Mouse (Mus musculus): ENCODE measurements around the gene Troap.

The Troap gene

DNA sequence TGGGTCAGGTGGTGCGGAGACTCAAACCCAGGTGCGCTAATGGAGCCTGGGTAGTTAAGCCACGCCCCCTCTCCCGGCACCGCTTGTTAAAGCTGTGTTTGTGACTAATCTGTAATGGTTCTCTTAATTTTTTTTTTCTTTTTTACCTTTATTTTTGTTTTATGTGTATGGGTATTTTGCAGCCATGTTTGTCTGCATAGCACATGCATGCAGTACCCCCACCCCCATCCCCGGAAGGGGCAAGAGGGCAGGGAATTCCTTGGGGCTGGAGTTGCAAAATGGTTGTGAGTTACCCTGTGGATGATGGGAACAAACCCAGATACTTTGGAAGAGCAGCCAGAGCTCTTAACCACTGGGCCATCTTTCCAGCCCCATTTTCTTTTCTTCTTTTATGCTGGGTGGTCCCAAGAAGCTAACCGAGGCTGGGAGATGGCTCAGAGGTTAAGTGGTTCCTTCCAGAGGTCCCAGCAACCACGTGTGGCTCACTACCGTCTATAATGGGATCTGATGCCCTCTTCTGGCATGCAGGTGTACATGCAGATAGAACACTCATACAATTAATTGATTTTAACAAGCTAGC lies 39.1 kb downstream of the Troap start:
- no peak for DNase-seq (ENCODE audit: low spot score in 2 of 2)

DNA sequence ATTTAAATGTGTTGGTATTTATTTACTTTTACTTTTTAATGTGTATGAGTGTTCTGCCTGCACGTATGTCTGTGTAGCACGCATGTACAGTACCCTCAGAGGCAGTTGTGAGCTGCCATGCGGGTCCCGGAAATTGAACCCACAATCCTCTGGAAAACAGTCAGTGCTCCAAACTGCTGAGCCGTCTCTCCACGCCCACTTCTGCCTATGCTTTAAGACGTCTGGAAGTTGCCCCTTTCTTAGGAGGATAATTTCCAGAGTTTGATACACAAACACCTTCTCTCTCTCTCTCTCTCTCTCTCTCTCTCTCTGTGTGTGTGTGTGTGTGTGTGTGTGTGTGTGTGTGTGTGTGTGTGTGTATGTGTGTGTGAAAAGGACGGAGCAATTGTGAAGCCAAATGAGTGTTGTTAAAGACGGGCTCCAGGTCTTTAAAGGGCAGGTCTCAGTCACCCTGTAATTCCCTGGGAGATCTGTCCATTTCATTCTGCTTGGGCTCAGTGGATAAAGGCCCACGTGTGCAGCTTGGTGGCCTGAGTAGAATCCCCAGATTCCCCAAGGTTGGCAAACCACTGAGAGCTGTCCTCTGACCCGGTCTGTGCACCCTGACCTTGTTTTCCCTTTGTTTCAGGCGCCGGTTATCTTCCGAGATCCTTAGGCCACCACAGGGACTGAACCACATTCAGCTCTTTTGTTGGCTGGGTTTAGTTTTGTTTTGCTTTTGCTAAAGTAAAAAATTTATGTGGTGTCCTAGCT lies 40.1 kb downstream of the Troap start:
- no peak for DNase-seq (ENCODE audit: low spot score in 2 of 2)

DNA sequence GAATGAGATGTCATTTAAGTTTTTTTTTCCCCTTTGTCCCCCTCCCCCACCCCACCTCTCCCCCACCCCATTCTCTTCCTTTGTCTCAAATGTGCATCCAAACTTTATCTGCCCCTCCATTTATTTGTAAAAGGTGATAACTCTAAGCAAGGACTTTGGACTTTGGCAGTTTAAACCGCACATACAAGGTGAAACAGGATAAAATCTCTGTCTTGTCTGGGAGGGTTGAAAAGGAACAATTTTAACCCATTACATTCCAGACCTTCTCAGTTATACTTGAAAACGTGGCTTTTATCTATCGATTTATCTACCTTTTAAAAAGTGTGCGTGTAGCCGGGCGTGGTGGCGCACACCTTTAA lies 40.7 kb downstream of the Troap start:
- no peak for DNase-seq (ENCODE audit: low spot score in 2 of 2)

DNA sequence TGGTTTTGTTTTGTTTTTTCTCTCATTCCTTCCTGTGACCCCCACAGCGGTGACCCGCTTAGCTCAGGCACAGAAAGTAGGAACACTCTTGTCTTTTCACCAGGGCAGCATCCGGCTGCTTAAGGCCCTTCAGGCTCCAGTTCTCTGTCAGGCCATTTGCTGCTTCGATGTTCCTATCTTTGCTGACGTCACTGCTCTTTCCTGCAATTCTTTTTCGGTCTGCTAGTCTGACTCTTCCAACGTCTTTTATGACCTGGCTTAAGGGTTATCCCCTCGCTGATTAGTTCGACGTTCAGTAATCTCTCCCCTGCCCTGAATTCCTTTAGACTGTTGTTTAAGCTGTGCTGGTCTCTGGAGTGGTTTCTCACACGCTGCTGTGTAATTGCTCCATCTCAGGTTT lies 42.2 kb downstream of the Troap start:
- DNase-seq (ENCODE audit: low spot score in 2 of 2): no peak

DNA sequence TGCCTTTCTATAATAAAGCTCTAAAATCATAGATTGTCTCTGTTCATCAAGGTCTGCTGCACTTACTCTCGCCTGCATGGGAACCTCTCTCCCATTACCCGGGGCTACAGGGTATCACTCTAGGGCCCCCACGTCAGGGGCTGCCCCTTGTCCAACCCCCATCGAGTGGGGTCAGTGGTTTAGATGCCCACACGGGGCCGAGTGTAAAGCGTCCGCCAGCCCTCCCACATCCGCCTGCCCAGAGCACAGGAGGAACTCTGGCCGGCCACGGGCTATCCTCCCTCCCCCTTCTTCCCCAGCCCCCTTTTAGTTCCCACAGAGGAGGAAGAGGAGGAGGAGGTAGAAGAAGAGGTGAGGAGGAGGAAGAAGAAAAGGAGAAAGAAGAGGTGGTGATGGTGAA lies 46.4 kb downstream of the Troap start:
- DNase-seq (ENCODE audit: low spot score in 2 of 2): no peak

DNA sequence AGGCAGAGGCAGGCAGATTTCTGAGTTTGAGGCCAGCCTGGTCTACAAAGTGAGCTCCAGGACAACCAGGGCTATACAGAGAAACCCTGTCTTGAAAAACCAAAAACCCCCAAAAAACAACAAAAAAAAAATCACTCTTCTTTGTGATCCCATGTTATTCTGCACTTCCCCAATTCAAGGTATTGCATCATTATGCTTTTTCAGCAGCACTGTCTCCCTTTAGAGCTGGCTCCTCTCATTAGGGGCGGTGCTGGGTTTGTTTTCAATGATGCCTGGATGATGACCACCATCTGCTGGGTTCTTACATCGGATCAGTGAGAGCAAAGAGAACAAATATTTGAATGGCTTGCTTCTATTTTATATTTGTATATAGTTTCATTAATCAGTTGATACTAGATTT lies 48.3 kb downstream of the Troap start:
- no peak for DNase-seq (ENCODE audit: low spot score in 2 of 2)

DNA sequence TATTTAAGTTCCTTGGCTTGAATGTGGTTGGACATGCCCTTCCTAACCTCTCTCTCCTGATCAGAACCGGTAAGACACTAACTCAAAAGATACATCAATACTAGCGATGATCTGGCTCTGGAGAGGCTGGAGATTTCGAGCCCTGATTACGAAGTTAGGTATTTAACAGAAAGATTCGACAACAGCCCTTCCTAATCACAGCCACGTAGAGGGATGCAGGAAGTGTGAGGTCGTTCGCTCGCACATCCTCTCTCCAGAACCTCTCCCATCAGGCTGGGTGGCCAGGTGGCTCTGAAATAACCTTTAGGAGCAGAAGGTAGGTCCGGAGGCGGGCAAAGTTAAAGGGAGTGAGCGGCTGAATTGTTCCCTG lies 51.3 kb downstream of the Troap start, which contains the start of gene Spats2:
TSS of gene Spats2 (plus strand) at position 206 of the 370 bp plus-strand sequence.
- DNase-seq (ENCODE audit: low spot score in 2 of 2): no peak

DNA sequence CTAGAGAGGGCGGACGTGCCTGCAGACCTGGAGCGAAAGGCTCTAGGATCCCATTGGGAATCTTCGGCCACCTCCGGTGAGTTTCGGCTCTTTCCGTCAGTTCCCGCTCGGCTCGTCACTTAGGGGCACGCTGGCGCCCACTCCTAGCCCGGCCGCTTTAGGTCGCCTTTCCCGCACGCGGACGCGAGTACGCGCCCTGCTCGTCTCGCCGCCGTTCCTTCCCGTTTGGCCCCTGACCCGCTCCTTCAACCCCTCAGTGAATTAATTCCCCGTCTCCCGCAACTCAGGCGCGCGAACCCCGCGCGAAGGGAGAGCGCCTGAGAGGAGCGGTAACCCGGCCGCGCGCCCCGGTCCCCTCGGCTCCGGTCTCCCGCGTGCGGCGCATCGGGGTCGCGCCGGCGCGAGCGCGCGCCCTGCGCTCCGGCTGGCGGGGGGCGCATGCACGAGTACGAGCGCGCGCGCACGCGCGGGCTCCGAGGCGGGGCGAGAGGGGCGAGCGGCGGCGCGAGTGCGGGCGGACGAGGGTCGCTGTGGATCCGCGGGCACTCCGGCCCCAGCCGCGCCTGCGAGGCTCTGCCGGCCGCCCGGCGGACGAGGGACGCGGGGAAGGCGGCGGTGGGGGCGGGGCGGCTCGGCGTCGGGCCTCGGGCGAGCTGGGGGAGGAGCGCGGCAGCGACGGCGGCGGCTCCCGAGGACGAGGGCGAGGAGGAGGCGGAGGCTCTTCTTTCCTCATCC lies 51.9 kb downstream of the Troap start:
- DNase-seq (ENCODE audit: low spot score in 2 of 2): peak; percentile 66 to 89

DNA sequence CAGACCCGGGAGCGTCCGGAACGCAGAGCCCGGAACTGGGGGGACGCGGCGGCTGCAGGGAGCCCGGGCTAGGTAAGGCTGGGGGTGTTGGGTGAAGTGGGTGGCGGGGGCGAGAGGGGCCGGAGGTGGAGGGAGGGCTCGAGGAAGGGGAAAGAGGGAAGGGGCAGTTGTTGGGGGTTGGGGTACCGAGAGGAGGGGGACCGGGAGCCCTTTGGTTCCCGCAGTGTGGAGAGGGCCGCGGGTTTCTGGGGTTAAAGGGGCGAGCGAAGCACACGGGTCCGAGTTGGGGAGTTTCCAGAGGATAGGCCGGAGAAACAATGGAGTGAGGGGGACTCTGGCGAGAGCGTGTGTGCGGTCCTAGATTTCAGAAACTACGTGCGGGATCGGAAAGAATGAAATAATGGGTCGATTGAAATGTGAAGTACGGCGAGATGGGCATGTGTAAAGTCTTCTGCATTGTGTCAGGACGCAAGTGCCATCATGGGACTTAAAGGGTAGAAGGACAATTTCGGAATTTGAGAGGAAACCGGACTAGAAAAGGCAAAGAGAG lies 52.5 kb downstream of the Troap start:
- no peak for DNase-seq (ENCODE audit: low spot score in 2 of 2)

DNA sequence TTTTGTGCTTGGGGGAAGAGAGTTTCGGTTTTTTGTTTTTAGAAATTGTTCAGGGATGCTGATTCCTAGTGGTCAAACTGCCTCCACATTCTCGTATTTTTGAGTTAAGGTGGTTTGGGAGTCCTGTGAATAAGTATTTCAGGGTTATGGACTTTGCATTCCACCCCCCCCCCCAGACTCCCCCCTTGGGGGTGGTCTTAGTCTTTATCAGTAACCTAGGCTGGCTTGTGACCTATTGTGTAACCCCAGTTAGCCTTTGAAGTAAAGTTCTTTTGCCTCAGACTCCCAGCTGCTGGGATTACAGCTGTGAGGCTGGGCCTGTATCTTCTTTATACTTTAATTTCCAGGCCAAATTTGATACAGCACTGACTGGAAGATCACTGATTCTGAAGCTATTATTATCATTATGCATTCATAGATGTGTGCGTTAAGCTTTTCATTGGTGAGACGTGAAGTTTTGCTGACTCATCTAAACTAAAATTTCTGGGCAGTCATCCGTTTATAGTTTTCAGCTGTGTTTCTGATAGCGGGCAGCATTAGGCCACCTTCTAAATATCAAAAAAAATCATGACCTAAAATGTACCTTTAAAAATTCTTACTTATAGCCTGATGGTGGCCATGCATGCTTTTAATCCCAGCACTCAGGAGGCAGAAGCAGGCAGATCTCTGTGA lies 53.6 kb downstream of the Troap start:
- DNase-seq (ENCODE audit: low spot score in 2 of 2): no peak

DNA sequence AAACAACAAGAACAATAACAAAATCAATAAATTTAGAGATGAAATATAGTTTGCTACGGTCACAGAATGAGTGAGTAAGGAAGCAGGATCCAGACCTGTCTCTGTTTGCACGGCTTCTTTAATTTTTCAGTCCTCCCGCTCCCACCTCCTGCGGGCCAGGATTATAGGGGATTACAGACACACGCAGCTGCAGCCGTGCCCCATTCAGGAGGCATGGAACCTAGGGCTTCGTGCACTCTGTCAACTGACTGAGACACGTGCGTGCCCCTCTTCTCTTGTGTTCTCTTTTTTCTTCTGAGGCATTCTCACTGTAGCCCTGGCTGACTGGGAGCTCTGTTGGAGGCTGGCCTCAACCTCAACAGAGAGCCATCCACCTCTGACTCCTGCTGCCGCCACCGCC lies 55.1 kb downstream of the Troap start:
- DNase-seq (ENCODE audit: low spot score in 2 of 2): no peak

DNA sequence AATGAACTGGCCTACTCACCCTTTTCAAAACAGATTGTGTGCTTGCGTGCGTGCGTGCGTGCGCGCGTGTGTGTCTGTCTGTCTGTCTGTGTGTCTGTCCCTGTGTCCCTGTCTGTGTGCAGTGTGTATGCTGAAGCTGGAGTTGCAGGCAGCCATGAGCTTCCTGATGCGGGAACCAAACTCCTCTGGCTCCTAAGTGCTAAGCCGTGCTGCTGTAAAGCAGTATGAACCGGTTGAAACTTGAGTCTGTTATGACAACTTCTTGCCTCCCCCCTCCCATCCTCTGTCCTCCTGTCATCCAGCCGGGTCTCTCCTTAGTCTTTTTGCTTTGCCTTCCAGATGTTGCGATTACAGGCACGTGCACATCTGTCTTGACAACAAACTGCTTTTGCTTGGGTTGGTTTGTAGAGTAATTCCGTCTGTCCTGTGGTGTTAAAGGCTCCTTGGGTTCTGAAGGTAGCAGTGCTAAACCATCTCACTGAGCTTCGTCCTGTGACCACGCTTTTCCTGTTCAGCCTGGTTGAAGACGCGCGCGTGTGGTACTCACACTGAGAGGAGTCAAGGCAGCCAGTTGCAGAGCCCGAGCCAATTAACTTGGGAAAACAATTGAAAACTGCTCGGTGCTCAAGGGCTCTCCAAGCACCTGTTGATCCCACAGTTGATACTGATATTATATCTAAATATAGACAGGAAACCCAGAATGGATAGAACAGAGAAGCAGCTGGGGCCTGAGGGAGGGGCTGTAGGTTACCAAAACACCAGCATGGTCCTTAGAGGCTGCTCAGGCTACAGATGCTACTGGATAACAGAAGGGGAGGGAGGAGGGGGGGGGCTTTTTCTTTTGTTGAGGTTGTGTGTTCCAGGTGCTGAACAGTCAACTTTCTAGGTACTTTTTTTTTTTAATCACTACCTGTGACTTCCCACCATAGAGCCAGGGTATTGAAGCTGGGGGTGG lies 55.9 kb downstream of the Troap start:
- no peak for DNase-seq (ENCODE audit: low spot score in 2 of 2)

Data from cerebellum, postnatal 4 days (tissue).